ENCODE assay signal across 15 mouse cellular contexts in the genomic region with DNA sequence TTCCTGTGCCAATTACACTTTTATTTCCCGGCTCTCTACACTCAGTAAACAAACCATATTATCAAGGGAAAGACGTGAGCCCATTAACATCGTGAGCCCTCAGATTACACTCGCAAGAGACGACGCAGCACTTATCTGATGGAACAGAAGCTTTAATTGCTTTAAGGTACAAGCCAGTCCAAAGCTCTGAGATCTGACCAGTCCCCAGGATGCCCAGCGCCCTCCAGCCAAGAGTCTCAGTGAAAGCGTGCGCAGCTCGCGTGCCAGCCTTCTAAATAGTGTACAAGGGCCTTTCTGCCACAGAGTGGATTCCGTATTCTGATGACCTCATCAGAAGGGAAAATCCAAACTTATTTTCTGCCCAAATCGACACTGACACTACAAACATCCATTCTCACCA. TPM values are rescaled to one million over a fixed set of nuclear protein-coding genes. Genes with fewer than 3 reads are reported as not detected.
A peak's percentile ranks its signal among the peaks of the same experiment; 100 is the strongest.
DNase-seq lines count a peak whose midpoint lies in the region; ATAC-seq lines count a peak whose summit lies in the region.
"Had no signal": no experiment of that assay in that cellular context is flagged by ENCODE, and none has a peak within 500 bp of the region (broad histone marks: within the 10 kb centered on the region; RNA-seq: fewer than 3 reads in every experiment).

No protein-coding gene starts in this region.

- no peaks in the 10 kb centered on the region for H3K9me3 ChIP-seq in heart, embryonic 12.5 days (replicated peaks)
- H3K9me3 ChIP-seq in hindbrain, embryonic 11.5 days (ENCODE audit: control insufficient read depth, low read length) = no peaks in the 10 kb centered on the region
- no peaks in the 10 kb centered on the region for H3K9me3 ChIP-seq in limb, embryonic 13.5 days

- no peak overlapping the region for H3K9ac ChIP-seq in heart, embryonic 12.5 days
- no peak overlapping the region for H3K9ac ChIP-seq in hindbrain, embryonic 11.5 days (ENCODE audit: low read depth, low read length)
- no peak overlapping the region for H3K9ac ChIP-seq in limb, embryonic 13.5 days
- H3K9ac ChIP-seq: liver, embryonic 14.5 days had no signal

- peaks cover 81% of the 10 kb centered on the region for H3K27me3 ChIP-seq in heart, embryonic 12.5 days (replicated peaks)
- H3K27me3 ChIP-seq in hindbrain, embryonic 11.5 days (ENCODE audit: control insufficient read depth, insufficient read depth, low read length) = peaks cover 49% of the 10 kb centered on the region
- H3K27me3 ChIP-seq in limb, embryonic 13.5 days = peaks cover 92% of the 10 kb centered on the region

- WGBS in heart, embryonic 12.5 days = 9% methylated on average over 13 of the region's 13 CpGs
- 7% methylated on average over 13 of the region's 13 CpGs for WGBS in hindbrain, embryonic 11.5 days
- 3% methylated on average over 13 of the region's 13 CpGs for WGBS in limb, embryonic 13.5 days

- H3K27ac ChIP-seq in heart, embryonic 12.5 days (ENCODE audit: poor library complexity, severe bottlenecking) = no peak overlapping the region
- H3K27ac ChIP-seq in hindbrain, embryonic 11.5 days (ENCODE audit: low read depth, low read length) = no peak overlapping the region
- no peak overlapping the region for H3K27ac ChIP-seq in limb, embryonic 13.5 days
- H3K27ac ChIP-seq: liver, embryonic 14.5 days had no signal

- H3K4me1 ChIP-seq in heart, embryonic 12.5 days (replicated peaks) = peaks cover 18% of the 10 kb centered on the region
- peaks cover 9% of the 10 kb centered on the region; the same call in 1 of the 2 replicates for H3K4me1 ChIP-seq in hindbrain, embryonic 11.5 days (replicated peaks; ENCODE audit: control insufficient read depth, insufficient read depth, low read length)
- peaks cover 20% of the 10 kb centered on the region for H3K4me1 ChIP-seq in limb, embryonic 13.5 days

- H3K36me3 ChIP-seq in heart, embryonic 12.5 days = no peaks in the 10 kb centered on the region
- H3K36me3 ChIP-seq in hindbrain, embryonic 11.5 days (ENCODE audit: control insufficient read depth, insufficient read depth, low read length) = no peaks in the 10 kb centered on the region
- no peaks in the 10 kb centered on the region for H3K36me3 ChIP-seq in limb, embryonic 13.5 days

- no peak overlapping the region for H3K4me3 ChIP-seq in heart, embryonic 12.5 days
- no peak overlapping the region; the same call in 1 of the 2 replicates for H3K4me3 ChIP-seq in hindbrain, embryonic 11.5 days (ENCODE audit: low read depth, low read length)
- peak overlapping the region; percentile 54 for H3K4me3 ChIP-seq in limb, embryonic 13.5 days

- no peak for ATAC-seq in heart, embryonic 12.5 days (ENCODE audit: insufficient number of reproducible peaks, low FRiP score)
- ATAC-seq in hindbrain, embryonic 11.5 days (ENCODE audit: low FRiP score) = no peak
- ATAC-seq in limb, embryonic 13.5 days (ENCODE audit: low FRiP score, low read depth) = no peak
- ATAC-seq: inflammation-experienced regulatory T-cells, adult 6 months; Patski had no signal

- DNase-seq in heart, postnatal 4 days = no peak
- DNase-seq in embryo, embryonic 11 days = peak; percentile 34
- DNase-seq in hindbrain, embryonic 11.5 days (ENCODE audit: low spot score) = peak; percentile 36
- DNase-seq in thymus, postnatal 10 days (ENCODE audit: low spot score in 2 of 2) = no peak
- DNase-seq in c-Kit-positive CD71-positive TER-119-positive erythroid progenitor cells, embryonic 14.5 days (ENCODE audit: low spot score) = no peak
- DNase-seq in cerebellum, postnatal 14 days = no peak
- DNase-seq: adrenal gland, postnatal 14 days; cerebellum, adult 18-20 months had no signal

- H3K4me2 ChIP-seq in heart, embryonic 12.5 days = peak overlapping the region; percentile 83
- peak overlapping the region; percentile 91; the same call in 1 of the 2 replicates for H3K4me2 ChIP-seq in hindbrain, embryonic 11.5 days (replicated peaks; ENCODE audit: low read depth, low read length)
- peak overlapping the region; percentile 95 for H3K4me2 ChIP-seq in limb, embryonic 13.5 days (replicated peaks)

RNA-seq across cellular contexts. Expression of a gene that starts 0.8 kb away (rescaled TPM):
- not detected in 2 replicates for polyA plus RNA-seq in heart, embryonic 12.5 days (2016; fragmentation: Nextera tagmentation; extraction: Ambion mirVana)
- not detected for total RNA-seq in heart, postnatal 4 days (2021)
- polyA plus RNA-seq in hindbrain, embryonic 11.5 days (2014; fragmentation: Nextera tagmentation; extraction: Ambion mirVana) = 1.5 and 1.7 TPM in 2 replicates
- 0.61 and 0.69 TPM in 2 replicates for polyA plus RNA-seq in limb, embryonic 13.5 days (2015; fragmentation: Nextera tagmentation; extraction: Ambion mirVana)
- total RNA-seq: adrenal gland, postnatal 14 days; gastrocnemius, adult 18-20 months had no signal
- polyA plus RNA-seq: inflammation-experienced regulatory T-cells, adult 6 months; liver, embryonic 14.5 days; Patski had no signal

RNA-seq across cellular contexts. Expression of a gene that starts 35.4 kb away (rescaled TPM):
- polyA plus RNA-seq in heart, embryonic 12.5 days (2016; fragmentation: Nextera tagmentation; extraction: Ambion mirVana) = 0.08 TPM in 1 of 2 replicates, not detected in the other
- not detected for total RNA-seq in heart, postnatal 4 days (2021)
- 0.73 and 0.89 TPM in 2 replicates for polyA plus RNA-seq in hindbrain, embryonic 11.5 days (2014; fragmentation: Nextera tagmentation; extraction: Ambion mirVana)
- polyA plus RNA-seq in limb, embryonic 13.5 days (2015; fragmentation: Nextera tagmentation; extraction: Ambion mirVana) = 0.08 and 0.26 TPM in 2 replicates
- total RNA-seq: layer of hippocampus, postnatal 25 days had no signal
- polyA plus RNA-seq: inflammation-experienced regulatory T-cells, adult 6 months; liver, embryonic 14.5 days had no signal

RNA-seq across cellular contexts. Expression of a gene that starts 50.2 kb away (rescaled TPM):
- polyA plus RNA-seq in heart, embryonic 12.5 days (2016; fragmentation: Nextera tagmentation; extraction: Ambion mirVana) = 0.19 TPM in 1 of 2 replicates, not detected in the other
- under 1 TPM; 0.45 TPM for total RNA-seq in heart, postnatal 4 days (2021)
- polyA plus RNA-seq in hindbrain, embryonic 11.5 days (2014; fragmentation: Nextera tagmentation; extraction: Ambion mirVana) = 3.3 and 3.7 TPM in 2 replicates
- 0.32 and 0.55 TPM in 2 replicates for polyA plus RNA-seq in limb, embryonic 13.5 days (2015; fragmentation: Nextera tagmentation; extraction: Ambion mirVana)
- total RNA-seq: layer of hippocampus, postnatal 25 days had no signal
- polyA plus RNA-seq: inflammation-experienced regulatory T-cells, adult 6 months had no signal

RNA-seq across cellular contexts. Expression of a gene that starts 50.2 kb away (rescaled TPM):
- 2.5 and 3.1 TPM in 2 replicates for polyA plus RNA-seq in heart, embryonic 12.5 days (2016; fragmentation: Nextera tagmentation; extraction: Ambion mirVana)
- total RNA-seq in heart, postnatal 4 days (2021) = under 1 TPM in 1 of 2 experiments, not detected in 1; 0.11 TPM
- polyA plus RNA-seq in hindbrain, embryonic 11.5 days (2014; fragmentation: Nextera tagmentation; extraction: Ambion mirVana) = 49.5 and 58.0 TPM in 2 replicates
- 0.84 and 0.88 TPM in 2 replicates for polyA plus RNA-seq in limb, embryonic 13.5 days (2015; fragmentation: Nextera tagmentation; extraction: Ambion mirVana)
- total RNA-seq: gastrocnemius, adult 18-20 months; layer of hippocampus, postnatal 25 days had no signal
- polyA plus RNA-seq: inflammation-experienced regulatory T-cells, adult 6 months had no signal

RNA-seq across cellular contexts. Expression of a gene that starts 57.5 kb away (rescaled TPM):
- polyA plus RNA-seq in heart, embryonic 12.5 days (2016; fragmentation: Nextera tagmentation; extraction: Ambion mirVana) = 0.10 and 0.37 TPM in 2 replicates
- total RNA-seq in heart, postnatal 4 days (2021) = 1 to 10 TPM; 1.2 to 1.9 TPM
- 0.19 and 0.50 TPM in 2 replicates for polyA plus RNA-seq in hindbrain, embryonic 11.5 days (2014; fragmentation: Nextera tagmentation; extraction: Ambion mirVana)
- polyA plus RNA-seq in limb, embryonic 13.5 days (2015; fragmentation: Nextera tagmentation; extraction: Ambion mirVana) = 7.3 and 7.5 TPM in 2 replicates
- total RNA-seq: layer of hippocampus, postnatal 25 days had no signal
- polyA plus RNA-seq: inflammation-experienced regulatory T-cells, adult 6 months had no signal

Comparison
In these comparisons a context has a peak if more than half of its experiments do, and no peak if none do; other contexts are left out.
1. DNase-seq: peak in embryo, embryonic 11 days (single experiment) and hindbrain, embryonic 11.5 days (single experiment); none in heart, postnatal 4 days (single experiment), thymus, postnatal 10 days (0 of 2), c-Kit-positive CD71-positive TER-119-positive erythroid progenitor cells, embryonic 14.5 days (single experiment) and cerebellum, postnatal 14 days (0 of 2).
2. Peak in every context shown above with its lines, with median percentiles within 50 percentile points of each other: H3K4me2 ChIP-seq.